Mouse (Mus musculus): Measurements from ENCODE around the gene Grtp1.

- TF ChIP-seq POLR2A (IDR thresholded peaks at IDR 0.05; ENCODE audit: insufficient read depth, low read length): no peak
- no peak for TF ChIP-seq EP300 (IDR thresholded peaks at IDR 0.05; ENCODE audit: insufficient read depth, low read depth, low read length)
These were observed 38.3 kb downstream of the Grtp1 start for GRCm38 (mm10) chr8:13162098-13162497.

All from ES-Bruce4 (cell line).